Mouse (Mus musculus): ENCODE data around the gene Olfr45.
A peak's percentile ranks its signal among the peaks of the same experiment; 100 is the strongest.

Gene Olfr45

GRCm38 (mm10) chr7:140681651-140682050, at the start of gene Olfr45:
Olfr45 (plus strand) TSS chr7:140681951.
- DNase-seq (ENCODE audit: low read depth, low spot score): no peak

GRCm38 (mm10) chr7:140646152-140646551, 35.6 kb upstream of the Olfr45 start, which contains the start of gene Olfr53:
Olfr53 (plus strand) TSS chr7:140646452.
- DNase-seq (ENCODE audit: low read depth, low spot score): no peak

GRCm38 (mm10) chr7:140659630-140660029, 22.1 kb upstream of the Olfr45 start, which contains the start of gene Olfr539:
Olfr539 (plus strand) TSS chr7:140659930.
- no peak for DNase-seq (ENCODE audit: low read depth, low spot score)

DNA sequence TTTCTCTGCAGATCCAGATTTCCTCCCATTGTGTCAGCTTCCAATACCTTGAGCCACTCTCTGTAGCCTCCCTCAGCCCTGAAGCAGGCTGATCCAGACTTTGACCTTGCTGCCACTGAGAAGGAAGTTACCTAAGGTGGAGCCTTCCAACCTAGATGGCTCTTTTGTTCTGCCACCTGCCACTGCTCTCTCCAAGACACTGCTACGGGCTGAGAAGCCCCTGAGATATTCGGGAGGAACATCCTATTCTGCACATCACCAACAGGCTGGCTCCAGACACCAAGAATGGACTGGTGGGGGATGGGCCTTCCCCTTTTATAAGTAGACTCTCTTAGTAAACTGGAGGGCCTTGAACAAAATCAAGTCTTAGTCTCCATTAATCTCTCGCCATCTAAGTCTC, 11.1 kb upstream of the Olfr45 start:
- peak; percentile 82 for DNase-seq (ENCODE audit: low read depth, low spot score)

DNA sequence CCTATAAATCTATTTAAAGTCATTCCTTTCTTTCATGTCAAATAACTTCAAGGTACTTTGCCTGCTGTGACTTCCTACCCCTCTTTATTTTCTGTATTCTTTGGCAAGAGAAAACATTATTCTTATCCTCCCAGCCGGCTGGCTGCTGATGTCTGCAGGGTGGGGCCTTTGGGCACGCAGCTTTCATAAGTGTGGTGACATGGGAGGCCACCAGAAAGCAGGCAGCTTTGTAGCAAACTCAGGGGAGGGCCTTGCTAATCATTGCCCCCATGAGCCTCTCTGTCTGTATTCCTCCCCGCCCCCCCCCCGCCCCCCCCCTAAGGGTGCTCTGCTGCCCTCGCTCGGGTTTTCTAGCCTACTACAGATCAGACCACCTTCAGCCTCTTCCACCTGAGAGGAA, 5.9 kb upstream of the Olfr45 start:
- no peak for DNase-seq (ENCODE audit: low read depth, low spot score)

- DNase-seq (ENCODE audit: low read depth, low spot score): peak; percentile 59
Measured at GRCm38 (mm10) chr7:140679591-140679990, 2.2 kb upstream of the Olfr45 start.

- DNase-seq (ENCODE audit: low read depth, low spot score): no peak
Measured at GRCm38 (mm10) chr7:140696967-140697366, 15.2 kb downstream of the Olfr45 start, which contains the start of gene Olfr541. Olfr541 (plus strand) TSS chr7:140697267.

GRCm38 (mm10) chr7:140706348-140706747, 24.6 kb downstream of the Olfr45 start:
- DNase-seq (ENCODE audit: low read depth, low spot score): no peak

- no peak for DNase-seq (ENCODE audit: low read depth, low spot score)
Measured at GRCm38 (mm10) chr7:140707536-140708284, 26.0 kb downstream of the Olfr45 start.

DNA sequence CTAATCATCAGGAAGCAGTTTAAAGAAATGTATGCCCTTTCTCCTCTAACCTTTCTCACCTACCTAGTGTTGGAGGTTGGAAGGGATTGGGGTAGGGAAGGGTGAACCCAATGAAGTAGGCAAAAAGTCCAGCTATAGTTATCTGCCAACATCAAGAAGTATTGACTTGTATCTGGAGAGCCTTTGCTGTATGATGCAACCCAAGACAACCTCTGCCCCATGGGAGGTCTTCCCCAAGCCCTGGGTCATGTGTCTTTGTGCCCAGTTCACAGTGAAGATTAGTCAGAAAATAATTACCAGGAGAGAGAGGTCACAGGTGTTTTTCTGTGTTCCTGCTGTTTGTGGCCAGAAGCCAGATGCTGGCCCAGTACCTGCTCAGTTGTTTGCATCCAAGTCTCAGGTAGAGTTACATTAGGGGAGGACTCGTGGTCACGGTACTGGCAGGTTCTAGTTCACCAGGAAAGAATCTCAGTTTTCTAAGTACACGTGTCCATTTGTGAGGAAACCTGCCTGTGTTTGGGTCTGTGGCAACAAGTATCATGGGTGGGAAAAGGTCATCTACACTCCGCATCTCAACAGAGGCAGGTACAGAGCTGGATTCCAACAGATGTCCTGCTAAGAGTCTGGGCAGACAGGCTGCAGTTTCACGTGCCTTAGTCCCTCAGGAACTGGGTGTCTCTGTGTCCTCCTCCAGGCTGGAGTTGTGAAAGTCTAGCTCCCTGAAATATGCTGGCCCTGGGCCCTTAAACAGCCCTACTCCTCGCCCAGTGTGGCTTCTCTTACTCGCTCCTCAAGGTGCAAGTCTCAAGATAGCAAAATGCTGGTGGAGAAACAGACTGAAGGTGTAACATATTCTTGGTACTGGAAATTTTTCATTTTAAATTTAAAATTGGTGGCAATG, 35.7 kb downstream of the Olfr45 start:
- DNase-seq (ENCODE audit: low read depth, low spot score): no peak

DNA sequence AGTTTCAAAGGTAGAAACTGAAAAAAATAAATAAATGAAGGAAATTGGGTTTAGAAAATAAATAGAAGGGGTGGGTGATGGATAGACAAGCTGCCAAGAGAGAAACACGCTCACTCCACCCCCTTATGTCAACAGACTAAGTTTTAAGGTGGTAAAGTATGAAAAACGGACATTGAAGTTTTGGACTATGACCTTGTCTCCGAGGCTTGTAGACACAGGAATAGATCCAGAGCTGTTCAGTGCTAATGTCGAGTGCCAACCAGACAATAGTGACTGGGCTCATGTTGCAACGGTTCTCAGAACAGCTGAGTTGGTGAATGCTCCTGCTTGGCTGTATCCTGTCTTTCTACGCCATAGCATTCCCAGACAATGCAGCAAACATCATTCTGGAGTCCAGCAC, 39.3 kb downstream of the Olfr45 start:
- no peak for DNase-seq (ENCODE audit: low read depth, low spot score)

DNA sequence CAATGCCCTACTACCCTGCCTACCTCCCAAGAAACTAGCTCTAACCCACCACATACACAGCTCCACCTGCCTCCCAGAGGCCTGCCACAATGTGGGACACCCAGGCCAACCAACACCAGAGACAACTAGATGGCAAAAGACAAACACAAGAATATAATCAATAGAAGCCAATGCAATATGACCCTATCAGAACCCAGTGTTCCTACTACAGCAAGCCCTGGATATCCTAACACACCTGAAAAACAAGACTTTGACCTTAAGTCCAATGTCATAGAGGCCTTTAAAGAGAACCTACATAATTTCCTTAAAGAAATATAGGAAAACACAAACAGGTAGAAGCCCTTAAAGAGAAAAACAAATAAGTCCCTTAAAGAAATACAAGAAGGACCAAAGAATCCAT, 43.8 kb downstream of the Olfr45 start:
- no peak for DNase-seq (ENCODE audit: low read depth, low spot score)

- peak; percentile 14 for DNase-seq (ENCODE audit: low read depth, low spot score)
Measured at GRCm38 (mm10) chr7:140733162-140733561, 51.4 kb downstream of the Olfr45 start.
